12 mouse cellular contexts compared by ENCODE assay signal in genomic region chr11:113654561-113655270, GRCm38 (mm10). TPM values are rescaled to one million over a fixed set of nuclear protein-coding genes. Genes with fewer than 3 reads are reported as not detected.
DNase-seq lines count a peak whose midpoint lies in the region; ATAC-seq lines count a peak whose summit lies in the region.
"Had no signal": no experiment of that assay in that cellular context is flagged by ENCODE, and none has a peak within 500 bp of the region (broad histone marks: within the 10 kb centered on the region; RNA-seq: fewer than 3 reads in every experiment).

No protein-coding gene starts in this region.

- peak; percentile 51 for DNase-seq in cerebellum, adult 11-12 months
- DNase-seq in layer of hippocampus, adult 11-12 months (ENCODE audit: low spot score), result peak; percentile 56
- DNase-seq in layer of hippocampus, postnatal 25 days (ENCODE audit: extremely low spot score in 1 of 2, low spot score in 1 of 2), result no peak
- peak; percentile 78 for DNase-seq in brain, adult 2 months (ENCODE audit: low read depth, low spot score)
- DNase-seq in layer of hippocampus, adult 9-11 months, result peak; percentile 70
- DNase-seq in ovary, adult 18-20 months (ENCODE audit: low spot score), result no peak
- DNase-seq: kidney, postnatal 4 days; liver, postnatal 0 days had no signal

- no peak for ATAC-seq in cerebellum, adult (ENCODE audit: insufficient number of reproducible peaks, low FRiP score, low TSS enrichment)
- no peak for ATAC-seq in activated CD4-positive, CD25-positive, alpha-beta regulatory T cell, adult 4 months
- ATAC-seq: liver, postnatal 0 days had no signal

RNA-seq across cellular contexts. Expression of gene Slc39a11, which starts 4.8 kb away (rescaled TPM):
- 10 to 100 TPM; 23.0 to 23.3 TPM for total RNA-seq in layer of hippocampus, postnatal 25 days (2021)
- 10 to 100 TPM; 12.5 to 17.1 TPM for polyA plus RNA-seq in activated CD4-positive, CD25-positive, alpha-beta regulatory T cell, adult 4 months (2017; shearing (Covaris generic))

RNA-seq across cellular contexts. Expression of gene Cog1, which starts 5.7 kb away (rescaled TPM):
- total RNA-seq in layer of hippocampus, postnatal 25 days (2021), result 10 to 100 TPM; 53.4 to 64.0 TPM
- polyA plus RNA-seq in activated CD4-positive, CD25-positive, alpha-beta regulatory T cell, adult 4 months (2017; shearing (Covaris generic)), result 10 to 100 TPM; 17.6 to 17.9 TPM

RNA-seq across cellular contexts. Expression of gene Fam104a, which starts 29.2 kb away (rescaled TPM):
- 10 to 100 TPM; 26.6 to 27.9 TPM for total RNA-seq in layer of hippocampus, postnatal 25 days (2021)
- polyA plus RNA-seq in activated CD4-positive, CD25-positive, alpha-beta regulatory T cell, adult 4 months (2017; shearing (Covaris generic)), result 10 to 100 TPM; 16.4 to 18.6 TPM

RNA-seq across cellular contexts. Expression of gene D11Wsu47e, which starts 29.5 kb away (rescaled TPM):
- 10 to 100 TPM; 11.8 to 13.5 TPM for total RNA-seq in layer of hippocampus, postnatal 25 days (2021)
- 1 to 10 TPM; 6.8 to 8.6 TPM for polyA plus RNA-seq in activated CD4-positive, CD25-positive, alpha-beta regulatory T cell, adult 4 months (2017; shearing (Covaris generic))

RNA-seq across cellular contexts. Expression of gene Sstr2, which starts 35.6 kb away (rescaled TPM):
- 10 to 100 TPM; 25.6 to 27.3 TPM for total RNA-seq in layer of hippocampus, postnatal 25 days (2021)
- not detected for polyA plus RNA-seq in activated CD4-positive, CD25-positive, alpha-beta regulatory T cell, adult 4 months (2017; shearing (Covaris generic))
- total RNA-seq: gastrocnemius, adult 8-10 months; monocyte, adult 5-6 weeks had no signal

Comparison
In these comparisons a context has a peak if more than half of its experiments do, and no peak if none do; other contexts are left out.
1. DNase-seq: peak in cerebellum, adult 11-12 months (single experiment), layer of hippocampus, adult 11-12 months (single experiment), brain, adult 2 months (single experiment) and layer of hippocampus, adult 9-11 months (single experiment); none in layer of hippocampus, postnatal 25 days (0 of 2) and ovary, adult 18-20 months (single experiment).